Comparison of ENCODE assay signal across 9 mouse cellular contexts in genomic region chr19:55414050-55414449, GRCm38 (mm10).
DNase-seq lines count a peak whose midpoint lies in the region; ATAC-seq and TF ChIP-seq lines count a peak whose summit lies in the region.
"Had no signal": no experiment of that assay in that cellular context is flagged by ENCODE, and none has a peak within 500 bp of the region (broad histone marks: within the 10 kb centered on the region; RNA-seq: fewer than 3 reads in every experiment).

No protein-coding gene starts in this region.

- ATAC-seq in hindbrain, embryonic 16.5 days = peak; percentile 65; the same call in 1 of the 2 replicates

- no peaks in the 10 kb centered on the region for H3K9me3 ChIP-seq in embryonic facial prominence, embryonic 10.5 days
- H3K9me3 ChIP-seq in hindbrain, embryonic 16.5 days (ENCODE audit: control insufficient read depth, low read length) = no peaks in the 10 kb centered on the region
- H3K9me3 ChIP-seq: lung, embryonic 15.5 days had no signal

- no peak overlapping the region for H3K4me2 ChIP-seq in hindbrain, embryonic 16.5 days (ENCODE audit: low read length)
- H3K4me2 ChIP-seq: lung, embryonic 15.5 days had no signal

- no peak overlapping the region for H3K27ac ChIP-seq in thymus, adult 2 months (ENCODE audit: control insufficient read depth, insufficient read depth, low read length)
- no peak overlapping the region for H3K27ac ChIP-seq in embryonic facial prominence, embryonic 10.5 days (replicated peaks)
- H3K27ac ChIP-seq in hindbrain, embryonic 16.5 days (ENCODE audit: low read depth, low read length) = no peak overlapping the region
- H3K27ac ChIP-seq: lung, embryonic 15.5 days had no signal

- no peak for TF ChIP-seq POLR2A in thymus, adult 2 months (IDR thresholded peaks at IDR 0.05; ENCODE audit: control insufficient read depth, extremely low read depth, insufficient read depth, low read length, poor library complexity)

- WGBS in thymus, adult 2 months = 71% methylated on average over 8 of the region's 8 CpGs
- WGBS in embryonic facial prominence, embryonic 10.5 days = 38% methylated on average over 8 of the region's 8 CpGs
- WGBS in hindbrain, embryonic 16.5 days = 31% methylated on average over 8 of the region's 8 CpGs

- no peaks in the 10 kb centered on the region for H3K27me3 ChIP-seq in thymus, adult 2 months (ENCODE audit: control insufficient read depth, insufficient read depth, low read length)
- H3K27me3 ChIP-seq in embryonic facial prominence, embryonic 10.5 days (replicated peaks; ENCODE audit: low read depth, poor library complexity, severe bottlenecking) = no peaks in the 10 kb centered on the region
- no peaks in the 10 kb centered on the region for H3K27me3 ChIP-seq in hindbrain, embryonic 16.5 days (replicated peaks; ENCODE audit: control insufficient read depth, insufficient read depth, low read length)
- H3K27me3 ChIP-seq: lung, embryonic 15.5 days had no signal

- no peak overlapping the region for H3K4me3 ChIP-seq in thymus, adult 2 months (ENCODE audit: control insufficient read depth, insufficient read depth, low read length)
- no peak overlapping the region for H3K4me3 ChIP-seq in embryonic facial prominence, embryonic 10.5 days
- no peak overlapping the region for H3K4me3 ChIP-seq in hindbrain, embryonic 16.5 days (ENCODE audit: low read length)
- H3K4me3 ChIP-seq: lung, embryonic 15.5 days had no signal

- no peaks in the 10 kb centered on the region for H3K4me1 ChIP-seq in thymus, adult 2 months (replicated peaks; ENCODE audit: control insufficient read depth, insufficient read depth, low read length)
- H3K4me1 ChIP-seq in embryonic facial prominence, embryonic 10.5 days = peaks cover 24% of the 10 kb centered on the region
- no peaks in the 10 kb centered on the region for H3K4me1 ChIP-seq in hindbrain, embryonic 16.5 days (ENCODE audit: control insufficient read depth, insufficient read depth, low read depth, low read length)

- peak; percentile 48 to 68 for DNase-seq in cerebellum, postnatal 25 days
- no peak for DNase-seq in cerebellum, adult 11-12 months
- DNase-seq in thymus, adult 2 months = peak; percentile 45
- no peak for DNase-seq in thymus, adult 18-20 months
- peak; percentile 72 for DNase-seq in embryonic facial prominence, embryonic 10.5 days (ENCODE audit: low spot score)
- peak; percentile 59 for DNase-seq in lung, postnatal 10 days
- peak; percentile 38 for DNase-seq in skeletal muscle tissue, adult 2 months (ENCODE audit: low read depth, low spot score)

- TF ChIP-seq CTCF in thymus, adult 2 months (IDR thresholded peaks at IDR 0.05; ENCODE audit: borderline replicate concordance, control insufficient read depth, extremely low read depth, insufficient read depth, low read length, poor library complexity) = no peak; the same call in 1 of the 2 replicates

- H3K9ac ChIP-seq in hindbrain, embryonic 16.5 days (ENCODE audit: low read depth, low read length) = no peak overlapping the region
- H3K9ac ChIP-seq: lung, embryonic 15.5 days had no signal

- H3K36me3 ChIP-seq in thymus, adult 2 months (ENCODE audit: control insufficient read depth, insufficient read depth, low read length) = no peaks in the 10 kb centered on the region
- no peaks in the 10 kb centered on the region for H3K36me3 ChIP-seq in embryonic facial prominence, embryonic 10.5 days (replicated peaks)
- 0 out of 2 replicates have a peak, but pooled peaks cover 3% of the 10 kb centered on the region for H3K36me3 ChIP-seq in hindbrain, embryonic 16.5 days (ENCODE audit: control insufficient read depth, insufficient read depth, low read length)
- H3K36me3 ChIP-seq: lung, embryonic 15.5 days had no signal

Comparison
In these comparisons a context has a peak if more than half of its experiments do, and no peak if none do; other contexts are left out.
1. DNase-seq: peak in cerebellum, postnatal 25 days (2 of 2), thymus, adult 2 months (single experiment), embryonic facial prominence, embryonic 10.5 days (single experiment), lung, postnatal 10 days (single experiment) and skeletal muscle tissue, adult 2 months (single experiment); none in cerebellum, adult 11-12 months (single experiment) and thymus, adult 18-20 months (0 of 2).